ENCODE assay signal across 9 mouse cellular contexts in genomic region chr12:14150568-14150909, GRCm38 (mm10). TPM values are rescaled to one million over a fixed set of nuclear protein-coding genes. Genes with fewer than 3 reads are reported as not detected.
A peak's percentile ranks its signal among the peaks of the same experiment; 100 is the strongest.
DNase-seq lines count a peak whose midpoint lies in the region; ATAC-seq and TF ChIP-seq lines count a peak whose summit lies in the region.
"Had no signal": no experiment of that assay in that cellular context is flagged by ENCODE, and none has a peak within 500 bp of the region (broad histone marks: within the 10 kb centered on the region; RNA-seq: fewer than 3 reads in every experiment).

No protein-coding gene starts in this region.

- no peak for TF ChIP-seq CTCF in kidney, postnatal 0 days (IDR thresholded peaks at IDR 0.05; ENCODE audit: low read depth)

- no peak overlapping the region for H3K27ac ChIP-seq in ES-E14 (ENCODE audit: insufficient read depth, low read depth, low read length, poor library complexity, severe bottlenecking)
- no peak overlapping the region for H3K27ac ChIP-seq in forebrain, embryonic 11.5 days (ENCODE audit: low read depth, low read length)
- no peak overlapping the region for H3K27ac ChIP-seq in kidney, postnatal 0 days
- peak overlapping the region; percentile 78 for H3K27ac ChIP-seq in midbrain, embryonic 10.5 days (replicated peaks)
- H3K27ac ChIP-seq in stomach, embryonic 16.5 days (ENCODE audit: low read length): no peak overlapping the region; the same call in 1 of the 2 replicates

- in situ Hi-C loops in ES-E14 (cut with MboI; ENCODE audit: low sequenced_read_pairs in 2 of 2, unreplicated experiment in 2 of 2): no loop called here

- H3K4me2 ChIP-seq in forebrain, embryonic 11.5 days (ENCODE audit: low read depth, low read length, severe bottlenecking): peak overlapping the region; percentile 88
- H3K4me2 ChIP-seq in kidney, postnatal 0 days (ENCODE audit: low read length): peak overlapping the region; percentile 66
- H3K4me2 ChIP-seq in stomach, embryonic 16.5 days (ENCODE audit: low read depth, low read length): peak overlapping the region; percentile 86

- H3K36me3 ChIP-seq in ES-E14 (ENCODE audit: control insufficient read depth, insufficient read depth, low read length, poor library complexity, severe bottlenecking): no peaks in the 10 kb centered on the region
- no peaks in the 10 kb centered on the region for H3K36me3 ChIP-seq in forebrain, embryonic 11.5 days (ENCODE audit: control insufficient read depth, insufficient read depth, low read length)
- H3K36me3 ChIP-seq in kidney, postnatal 0 days (ENCODE audit: insufficient read depth, low read length): no peaks in the 10 kb centered on the region
- H3K36me3 ChIP-seq in midbrain, embryonic 10.5 days: no peaks in the 10 kb centered on the region
- H3K36me3 ChIP-seq in stomach, embryonic 16.5 days (ENCODE audit: control insufficient read depth, insufficient read depth, low read length): no peaks in the 10 kb centered on the region

- no peak overlapping the region for H3K9ac ChIP-seq in ES-E14 (ENCODE audit: insufficient read depth, low read depth, low read length, poor library complexity, severe bottlenecking)
- peak overlapping the region; percentile 55 for H3K9ac ChIP-seq in forebrain, embryonic 11.5 days (ENCODE audit: low read length)
- H3K9ac ChIP-seq in kidney, postnatal 0 days (ENCODE audit: low read depth, low read length): peak overlapping the region; percentile 9; the same call in 1 of the 2 replicates
- peak overlapping the region; percentile 73 for H3K9ac ChIP-seq in stomach, embryonic 16.5 days (ENCODE audit: low read length)

- whole genome bisulfite sequencing in forebrain, embryonic 11.5 days: under 1% methylated on average over 20 of the region's 20 CpGs
- WGBS in kidney, postnatal 0 days: 2% methylated on average over 20 of the region's 20 CpGs
- 2% methylated on average over 20 of the region's 20 CpGs for WGBS in midbrain, embryonic 10.5 days
- 3% methylated on average over 20 of the region's 20 CpGs for WGBS in stomach, embryonic 16.5 days

- peaks cover 22% of the 10 kb centered on the region for H3K27me3 ChIP-seq in forebrain, embryonic 11.5 days (ENCODE audit: control insufficient read depth, insufficient read depth, low read length)
- H3K27me3 ChIP-seq in kidney, postnatal 0 days (ENCODE audit: insufficient read depth, low read length): peaks cover 7% of the 10 kb centered on the region; the same call in 1 of the 2 replicates
- H3K27me3 ChIP-seq in midbrain, embryonic 10.5 days (ENCODE audit: low read depth, poor library complexity, severe bottlenecking): peaks cover 58% of the 10 kb centered on the region
- H3K27me3 ChIP-seq in stomach, embryonic 16.5 days (ENCODE audit: control insufficient read depth, insufficient read depth, low read length): peaks cover 6% of the 10 kb centered on the region

- peaks cover 0 to 7% of the 10 kb centered on the region in 2 experiments; a peak in 1 of 4 replicates for H3K4me1 ChIP-seq in ES-E14 (ENCODE audit: control insufficient read depth in 2 of 2, insufficient read depth in 2 of 2, low read length in 2 of 2, poor library complexity in 1 of 2)
- peaks cover 14% of the 10 kb centered on the region for H3K4me1 ChIP-seq in forebrain, embryonic 11.5 days (replicated peaks; ENCODE audit: control insufficient read depth, insufficient read depth, low read length)
- peaks cover 6% of the 10 kb centered on the region; the same call in 1 of the 2 replicates for H3K4me1 ChIP-seq in kidney, postnatal 0 days (replicated peaks; ENCODE audit: insufficient read depth, low read length)
- H3K4me1 ChIP-seq in midbrain, embryonic 10.5 days: peaks cover 32% of the 10 kb centered on the region
- H3K4me1 ChIP-seq in stomach, embryonic 16.5 days (ENCODE audit: control insufficient read depth, insufficient read depth, low read length): 0 out of 2 replicates have a peak, but pooled peaks cover 4% of the 10 kb centered on the region

- ATAC-seq in forebrain, embryonic 11.5 days (replicated peaks; ENCODE audit: low FRiP score): peak; percentile 10
- ATAC-seq in kidney, postnatal 0 days (replicated peaks; ENCODE audit: low FRiP score, low read depth): no peak
- ATAC-seq in stomach, embryonic 16.5 days (ENCODE audit: insufficient read depth, low FRiP score): no peak
- no peak for ATAC-seq in megakaryocyte progenitor cell, adult 5-6 weeks (replicated peaks; ENCODE audit: poor library complexity)

- peak; percentile 89 for DNase-seq in heart, adult 11 months
- DNase-seq in heart, postnatal 4 days: no peak
- peak; percentile 0 for DNase-seq in ES-E14 (ENCODE audit: low read depth, low spot score)
- DNase-seq in forebrain, embryonic 11.5 days (ENCODE audit: low spot score): peak; percentile 70
- peak; percentile 5 for DNase-seq in kidney, postnatal 0 days (ENCODE audit: low spot score)
- DNase-seq in midbrain, embryonic 10.5 days (ENCODE audit: low spot score): peak; percentile 65

- no peaks in the 10 kb centered on the region for H3K9me3 ChIP-seq in ES-E14 (ENCODE audit: control insufficient read depth, insufficient read depth, low read depth, low read length)
- no peaks in the 10 kb centered on the region for H3K9me3 ChIP-seq in forebrain, embryonic 11.5 days (ENCODE audit: control insufficient read depth, low read length)
- no peaks in the 10 kb centered on the region for H3K9me3 ChIP-seq in kidney, postnatal 0 days (replicated peaks; ENCODE audit: low read length)
- H3K9me3 ChIP-seq in midbrain, embryonic 10.5 days (replicated peaks): no peaks in the 10 kb centered on the region
- H3K9me3 ChIP-seq in stomach, embryonic 16.5 days (replicated peaks; ENCODE audit: control insufficient read depth, low read length): no peaks in the 10 kb centered on the region

- H3K4me3 ChIP-seq in ES-E14 (ENCODE audit: insufficient read depth in 1 of 2, low read depth in 1 of 2, low read length in 2 of 2, poor library complexity in 1 of 2, severe bottlenecking in 1 of 2): peak overlapping the region; percentile 23 to 53; a peak in 1 of 4 replicates
- H3K4me3 ChIP-seq in forebrain, embryonic 11.5 days (ENCODE audit: low read depth, low read length): peak overlapping the region; percentile 58
- H3K4me3 ChIP-seq in kidney, postnatal 0 days (replicated peaks; ENCODE audit: low read depth, low read length): peak overlapping the region; percentile 56
- peak overlapping the region; percentile 65 for H3K4me3 ChIP-seq in midbrain, embryonic 10.5 days
- H3K4me3 ChIP-seq in stomach, embryonic 16.5 days (replicated peaks; ENCODE audit: low read length): peak overlapping the region; percentile 73

TF ChIP-seq in ES-E14, 5 proteins besides CTCF, POLR2A, EP300 and RAD21:
- no peak for TF ChIP-seq HCFC1 (IDR thresholded peaks at IDR 0.05; ENCODE audit: borderline replicate concordance, insufficient read depth, low read length)
- TF ChIP-seq MAFK (IDR thresholded peaks at IDR 0.05; ENCODE audit: insufficient read depth, low read depth, low read length): no peak

RNA-seq across cellular contexts. Expression of gene Fam84a, which starts 1.3 kb away (rescaled TPM):
- total RNA-seq in heart, postnatal 4 days (2021): 1 to 10 TPM; 2.1 to 2.2 TPM
- total RNA-seq in ES-E14 (2012; rRNA removed): 0.58 and 1.3 TPM in 2 replicates
- polyA plus RNA-seq in forebrain, embryonic 11.5 days (2014; fragmentation: Nextera tagmentation; extraction: Ambion mirVana): 17.4 and 19.4 TPM in 2 replicates
- 7.4 and 7.8 TPM in 2 replicates for polyA plus RNA-seq in kidney, postnatal 0 days (2015; fragmentation: Nextera tagmentation; extraction: Ambion mirVana)
- 11.7 and 21.2 TPM in 2 replicates for polyA plus RNA-seq in midbrain, embryonic 10.5 days (2016; fragmentation: Nextera tagmentation; extraction: Ambion mirVana)
- polyA plus RNA-seq in stomach, embryonic 16.5 days (2015; fragmentation: Nextera tagmentation; extraction: Ambion mirVana): 38.0 and 43.1 TPM in 2 replicates
- not detected in 2 replicates for total RNA-seq in megakaryocyte progenitor cell, adult 5-6 weeks (2015)
- total RNA-seq in megakaryocyte progenitor cell, adult 5-6 weeks (2017): not detected in 2 replicates
- total RNA-seq: MEL had no signal
